Comparison of ENCODE assay signal across 9 mouse cellular contexts in the genomic region with DNA sequence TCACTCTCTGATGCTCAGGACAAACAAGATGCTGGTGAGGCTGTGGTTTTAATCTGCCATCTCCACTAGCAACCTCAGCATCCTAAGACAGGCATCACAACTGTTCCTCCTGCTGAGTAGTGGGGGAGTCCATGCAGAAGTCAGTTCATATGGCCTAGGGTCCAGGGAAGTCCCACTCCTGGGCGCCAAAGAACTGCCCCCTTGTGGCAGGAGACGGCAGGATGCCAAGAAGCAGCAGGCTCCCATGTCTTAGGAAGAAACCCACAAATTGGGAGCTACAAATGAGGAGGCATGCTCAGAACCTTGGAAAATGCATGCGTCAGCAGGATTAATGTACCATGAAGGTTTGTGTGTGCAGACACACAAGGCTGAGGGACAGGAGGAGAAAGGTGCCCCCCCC. TPM values are rescaled to one million over a fixed set of nuclear protein-coding genes. Genes with fewer than 3 reads are reported as not detected.
DNase-seq lines count a peak whose midpoint lies in the region; ATAC-seq and TF ChIP-seq lines count a peak whose summit lies in the region.
"Had no signal": no experiment of that assay in that cellular context is flagged by ENCODE, and none has a peak within 500 bp of the region (broad histone marks: within the 10 kb centered on the region; RNA-seq: fewer than 3 reads in every experiment).

No protein-coding gene starts in this region.

- no peak for ATAC-seq in hindbrain, postnatal 0 days
- ATAC-seq in hindbrain, embryonic 13.5 days (ENCODE audit: low FRiP score), result no peak
- ATAC-seq in heart, embryonic 11.5 days (replicated peaks; ENCODE audit: insufficient number of reproducible peaks, low FRiP score, low TSS enrichment), result no peak

- H3K4me3 ChIP-seq in hindbrain, postnatal 0 days (ENCODE audit: low read length), result no peak overlapping the region
- no peak overlapping the region for H3K4me3 ChIP-seq in hindbrain, embryonic 13.5 days
- H3K4me3 ChIP-seq in ES-Bruce4 (ENCODE audit: low read depth, low read length), result no peak overlapping the region
- no peak overlapping the region for H3K4me3 ChIP-seq in embryonic facial prominence, embryonic 10.5 days
- H3K4me3 ChIP-seq in heart, embryonic 11.5 days (ENCODE audit: low read depth, low read length), result no peak overlapping the region
- H3K4me3 ChIP-seq: liver, embryonic 15.5 days had no signal

- DNase-seq in hindbrain, postnatal 0 days (ENCODE audit: low spot score), result peak; percentile 23
- DNase-seq in embryonic facial prominence, embryonic 10.5 days (ENCODE audit: low spot score), result peak; percentile 64
- DNase-seq in lung, postnatal 36 days, result peak; percentile 6
- no peak for DNase-seq in layer of hippocampus, adult 9-11 months
- no peak for DNase-seq in gastrocnemius, postnatal 10 days

- H3K9ac ChIP-seq in hindbrain, postnatal 0 days (replicated peaks; ENCODE audit: low read length), result no peak overlapping the region
- no peak overlapping the region for H3K9ac ChIP-seq in hindbrain, embryonic 13.5 days
- no peak overlapping the region for H3K9ac ChIP-seq in ES-Bruce4 (ENCODE audit: low read depth, poor library complexity, severe bottlenecking)
- H3K9ac ChIP-seq in heart, embryonic 11.5 days (ENCODE audit: low read depth, low read length), result no peak overlapping the region
- H3K9ac ChIP-seq: liver, embryonic 15.5 days had no signal

- no peaks in the 10 kb centered on the region for H3K9me3 ChIP-seq in hindbrain, postnatal 0 days (ENCODE audit: low read length)
- H3K9me3 ChIP-seq in hindbrain, embryonic 13.5 days, result no peaks in the 10 kb centered on the region
- H3K9me3 ChIP-seq in ES-Bruce4 (replicated peaks; ENCODE audit: control insufficient read depth, insufficient read depth, low read length, poor library complexity, severe bottlenecking), result no peaks in the 10 kb centered on the region
- H3K9me3 ChIP-seq in embryonic facial prominence, embryonic 10.5 days, result no peaks in the 10 kb centered on the region
- H3K9me3 ChIP-seq in heart, embryonic 11.5 days (replicated peaks; ENCODE audit: control insufficient read depth, low read length), result no peaks in the 10 kb centered on the region
- H3K9me3 ChIP-seq: liver, embryonic 15.5 days had no signal

- no peaks in the 10 kb centered on the region for H3K4me1 ChIP-seq in hindbrain, postnatal 0 days (ENCODE audit: insufficient read depth, low read length)
- peaks cover 18% of the 10 kb centered on the region for H3K4me1 ChIP-seq in hindbrain, embryonic 13.5 days (replicated peaks)
- no peaks in the 10 kb centered on the region for H3K4me1 ChIP-seq in ES-Bruce4 (ENCODE audit: control insufficient read depth, insufficient read depth, low read length)
- H3K4me1 ChIP-seq in embryonic facial prominence, embryonic 10.5 days, result peaks cover 4% of the 10 kb centered on the region; the same call in 1 of the 2 replicates
- 0 out of 2 replicates have a peak, but pooled peaks cover 2% of the 10 kb centered on the region for H3K4me1 ChIP-seq in heart, embryonic 11.5 days (ENCODE audit: control insufficient read depth, insufficient read depth, low read length)
- H3K4me1 ChIP-seq: liver, embryonic 15.5 days had no signal

- no peaks in the 10 kb centered on the region for H3K36me3 ChIP-seq in hindbrain, postnatal 0 days (ENCODE audit: insufficient read depth, low read length)
- H3K36me3 ChIP-seq in hindbrain, embryonic 13.5 days, result no peaks in the 10 kb centered on the region
- H3K36me3 ChIP-seq in ES-Bruce4 (ENCODE audit: control insufficient read depth, insufficient read depth, low read length, poor library complexity, severe bottlenecking), result no peaks in the 10 kb centered on the region
- H3K36me3 ChIP-seq in embryonic facial prominence, embryonic 10.5 days (replicated peaks), result no peaks in the 10 kb centered on the region
- H3K36me3 ChIP-seq in heart, embryonic 11.5 days (ENCODE audit: control insufficient read depth, insufficient read depth, low read length), result no peaks in the 10 kb centered on the region
- H3K36me3 ChIP-seq: liver, embryonic 15.5 days had no signal

- TF ChIP-seq CTCF in hindbrain, postnatal 0 days (IDR thresholded peaks at IDR 0.05; ENCODE audit: low read depth), result peak; percentile 50
- TF ChIP-seq CTCF in ES-Bruce4 (IDR thresholded peaks at IDR 0.05; ENCODE audit: low read depth, low read length), result peak; percentile 66

- no peaks in the 10 kb centered on the region for H3K27me3 ChIP-seq in hindbrain, postnatal 0 days (ENCODE audit: insufficient read depth, low read length)
- no peaks in the 10 kb centered on the region for H3K27me3 ChIP-seq in hindbrain, embryonic 13.5 days
- no peaks in the 10 kb centered on the region for H3K27me3 ChIP-seq in ES-Bruce4 (ENCODE audit: control insufficient read depth, insufficient read depth, low read length, poor library complexity, severe bottlenecking)
- no peaks in the 10 kb centered on the region for H3K27me3 ChIP-seq in embryonic facial prominence, embryonic 10.5 days (replicated peaks; ENCODE audit: low read depth, poor library complexity, severe bottlenecking)
- H3K27me3 ChIP-seq in heart, embryonic 11.5 days (ENCODE audit: control insufficient read depth, insufficient read depth, low read length), result no peaks in the 10 kb centered on the region
- H3K27me3 ChIP-seq: liver, embryonic 15.5 days had no signal

- no peak overlapping the region for H3K4me2 ChIP-seq in hindbrain, postnatal 0 days (ENCODE audit: low read depth, low read length)
- H3K4me2 ChIP-seq in hindbrain, embryonic 13.5 days, result no peak overlapping the region
- H3K4me2 ChIP-seq in heart, embryonic 11.5 days, result no peak overlapping the region
- H3K4me2 ChIP-seq: liver, embryonic 15.5 days had no signal

- no peak for TF ChIP-seq POLR2A in ES-Bruce4 (IDR thresholded peaks at IDR 0.05; ENCODE audit: insufficient read depth, low read length)

- no peak for TF ChIP-seq EP300 in ES-Bruce4 (IDR thresholded peaks at IDR 0.05; ENCODE audit: insufficient read depth, low read depth, low read length)

- H3K27ac ChIP-seq in hindbrain, postnatal 0 days, result no peak overlapping the region; the same call in 1 of the 2 replicates
- H3K27ac ChIP-seq in hindbrain, embryonic 13.5 days, result no peak overlapping the region; the same call in 1 of the 2 replicates
- H3K27ac ChIP-seq in ES-Bruce4 (ENCODE audit: insufficient read depth, low read length), result no peak overlapping the region
- H3K27ac ChIP-seq in embryonic facial prominence, embryonic 10.5 days (replicated peaks), result no peak overlapping the region
- H3K27ac ChIP-seq in heart, embryonic 11.5 days (ENCODE audit: low read depth, low read length), result no peak overlapping the region
- H3K27ac ChIP-seq: liver, embryonic 15.5 days had no signal

- WGBS in hindbrain, postnatal 0 days, result 18% methylated on average over 3 of the region's 3 CpGs
- WGBS in hindbrain, embryonic 13.5 days, result 21% methylated on average over 3 of the region's 3 CpGs
- 31% methylated on average over 3 of the region's 3 CpGs for WGBS in embryonic facial prominence, embryonic 10.5 days
- 30% methylated on average over 3 of the region's 3 CpGs for WGBS in heart, embryonic 11.5 days (ENCODE audit: insufficient replicate concordance)

RNA-seq across cellular contexts. Expression of gene Prss38, which starts 8.8 kb away (rescaled TPM):
- total RNA-seq in hindbrain, postnatal 0 days (2014; rRNA removed), result not detected in 2 replicates
- not detected in 2 replicates for polyA plus RNA-seq in hindbrain, postnatal 0 days (2015; fragmentation: Nextera tagmentation; extraction: Ambion mirVana)
- polyA plus RNA-seq in hindbrain, embryonic 13.5 days (2015; fragmentation: Nextera tagmentation; extraction: Ambion mirVana), result not detected in 2 replicates
- 0.48 TPM in 1 of 2 replicates, not detected in the other for polyA plus RNA-seq in ES-Bruce4 (2011; ENCODE audit: insufficient read depth, insufficient read length, low read depth, missing spikeins)
- not detected in 2 replicates for polyA plus RNA-seq in embryonic facial prominence, embryonic 10.5 days (2016; fragmentation: Nextera tagmentation; extraction: Ambion mirVana)
- total RNA-seq in gastrocnemius, postnatal 10 days (2021), result not detected
- polyA plus RNA-seq in heart, embryonic 11.5 days (2014; fragmentation: Nextera tagmentation; extraction: Ambion mirVana), result not detected in 2 replicates
- polyA plus RNA-seq: liver, embryonic 15.5 days had no signal

RNA-seq across cellular contexts. Expression of gene Wnt9a, which starts 59.9 kb away (rescaled TPM):
- 2.8 and 4.5 TPM in 2 replicates for total RNA-seq in hindbrain, postnatal 0 days (2014; rRNA removed)
- polyA plus RNA-seq in hindbrain, postnatal 0 days (2015; fragmentation: Nextera tagmentation; extraction: Ambion mirVana), result 2.1 and 2.3 TPM in 2 replicates
- polyA plus RNA-seq in hindbrain, embryonic 13.5 days (2015; fragmentation: Nextera tagmentation; extraction: Ambion mirVana), result 3.6 and 5.0 TPM in 2 replicates
- 6.5 and 6.8 TPM in 2 replicates for polyA plus RNA-seq in ES-Bruce4 (2011; ENCODE audit: insufficient read depth, insufficient read length, low read depth, missing spikeins)
- 2.3 and 2.6 TPM in 2 replicates for polyA plus RNA-seq in embryonic facial prominence, embryonic 10.5 days (2016; fragmentation: Nextera tagmentation; extraction: Ambion mirVana)
- 10 to 100 TPM; 11.1 to 11.8 TPM for total RNA-seq in gastrocnemius, postnatal 10 days (2021)
- 1.3 and 1.6 TPM in 2 replicates for polyA plus RNA-seq in heart, embryonic 11.5 days (2014; fragmentation: Nextera tagmentation; extraction: Ambion mirVana)

Comparison
In these comparisons a context has a peak if more than half of its experiments do, and no peak if none do; other contexts are left out.
1. DNase-seq: peak in hindbrain, postnatal 0 days (single experiment), embryonic facial prominence, embryonic 10.5 days (single experiment) and lung, postnatal 36 days (single experiment); none in layer of hippocampus, adult 9-11 months (single experiment) and gastrocnemius, postnatal 10 days (single experiment).